Mouse (Mus musculus) limb, embryonic 13.5 days (tissue): Measurements from ENCODE around the gene Ankrd12. TPM values are rescaled to one million over a fixed set of nuclear protein-coding genes. Genes with fewer than 3 reads are reported as not detected.

Experiments
- ATAC-seq: fragments of 200-750 bp; cut with Nextera tagmentation; 2 replicates; pipeline ENCODE4 v1.8.0; 2017; ENCODE audit warnings: low read depth, moderate number of reproducible peaks, moderate TSS enrichment; ENCODE audit not compliant: low FRiP score
- H3K27ac ChIP-seq: fragments of 300-500 bp; sonication (generic); 2 replicates; pipeline ENCODE4 v1.5.1; 2015; ENCODE audit warnings: inconsistent platforms, mild to moderate bottlenecking, moderate library complexity
- H3K27me3 ChIP-seq: fragments of 300-500 bp; sonication (generic); 2 replicates; pipeline ENCODE4 v1.6.1; 2015; ENCODE audit warnings: mild to moderate bottlenecking, inconsistent platforms
- H3K36me3 ChIP-seq: fragments of 300-500 bp; sonication (generic); 2 replicates; pipeline ENCODE4 v1.6.1; 2015; ENCODE audit warnings: inconsistent platforms, mild to moderate bottlenecking, moderate library complexity
- H3K4me1 ChIP-seq: fragments of 300-500 bp; sonication (generic); 2 replicates; pipeline ENCODE4 v1.6.1; 2015; ENCODE audit warnings: inconsistent platforms
- H3K4me2 ChIP-seq: fragments of 300-500 bp; sonication (generic); replicated peaks from 2 replicates; pipeline ENCODE4 v1.6.1; 2015; ENCODE audit warnings: inconsistent platforms, mild to moderate bottlenecking, moderate library complexity
- H3K4me3 ChIP-seq: fragments of 300-500 bp; sonication (generic); 2 replicates; pipeline ENCODE4 v1.5.1; 2015; ENCODE audit warnings: moderate library complexity, mild to moderate bottlenecking, inconsistent platforms
- H3K9ac ChIP-seq: fragments of 300-500 bp; sonication (generic); 2 replicates; pipeline ENCODE4 v1.6.1; 2015; ENCODE audit warnings: mild to moderate bottlenecking, inconsistent platforms
- H3K9me3 ChIP-seq: fragments of 300-500 bp; sonication (generic); 2 replicates; pipeline ENCODE4 v1.6.1; 2016; ENCODE audit warnings: inconsistent platforms
- WGBS: fragments of 180-500 bp; shearing (Covaris S2); methylation state at CpG from one replicate; pipeline ENCODE4 v1.1.7; 2015; 5-methylcytosine and 5-hydroxymethylcytosine counted together
- polyA plus RNA-seq: library from polyadenylated mRNA; unstranded; fragments of >200 nt; fragmentation: Nextera tagmentation; extraction: Ambion mirVana; gene quantifications from 2 replicates; pipeline ENCODE4 v1.2.1, GENCODE M21; 2015

Ankrd12 gene
- polyA plus RNA-seq, 1 experiment from 2014 or later, result 35.0 TPM

GRCm38 (mm10) chr17:66106601-66107267 lies 29.8 kb upstream of the Ankrd12 start:
- no peaks in the 10 kb centered on the region for H3K36me3 ChIP-seq
- H3K27me3 ChIP-seq, result no peaks in the 10 kb centered on the region
- no peak overlapping the region for H3K27ac ChIP-seq
- WGBS, result 55% methylated on average over 10 of the region's 10 CpGs
- no peak overlapping the region for H3K4me3 ChIP-seq
- H3K9ac ChIP-seq, result no peak overlapping the region
- peaks cover 9% of the 10 kb centered on the region; the same call in 1 of the 2 replicates for H3K4me1 ChIP-seq
- ATAC-seq, result no peak
- H3K4me2 ChIP-seq, result no peak overlapping the region
- no peaks in the 10 kb centered on the region for H3K9me3 ChIP-seq

DNA sequence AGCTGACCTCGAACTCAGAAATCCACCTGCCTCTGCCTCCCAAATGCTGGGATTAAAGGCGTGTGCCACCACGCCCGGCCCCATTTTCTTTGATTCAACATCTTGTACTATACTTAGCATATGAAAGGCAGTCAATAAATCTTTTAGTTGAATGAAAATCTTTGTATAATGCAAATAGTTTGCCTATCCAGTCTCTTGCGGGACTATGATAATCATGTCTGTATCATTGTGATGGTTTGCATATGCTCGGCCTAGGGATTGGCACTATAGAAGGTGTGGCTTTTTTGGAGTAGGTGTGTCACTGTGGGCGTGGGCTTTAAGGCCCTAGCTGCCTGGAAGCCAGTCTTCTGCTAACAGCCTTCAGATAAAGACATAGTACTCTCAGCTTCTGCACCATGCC lies 27.2 kb upstream of the Ankrd12 start:
- H3K4me2 ChIP-seq, result no peak overlapping the region

DNA sequence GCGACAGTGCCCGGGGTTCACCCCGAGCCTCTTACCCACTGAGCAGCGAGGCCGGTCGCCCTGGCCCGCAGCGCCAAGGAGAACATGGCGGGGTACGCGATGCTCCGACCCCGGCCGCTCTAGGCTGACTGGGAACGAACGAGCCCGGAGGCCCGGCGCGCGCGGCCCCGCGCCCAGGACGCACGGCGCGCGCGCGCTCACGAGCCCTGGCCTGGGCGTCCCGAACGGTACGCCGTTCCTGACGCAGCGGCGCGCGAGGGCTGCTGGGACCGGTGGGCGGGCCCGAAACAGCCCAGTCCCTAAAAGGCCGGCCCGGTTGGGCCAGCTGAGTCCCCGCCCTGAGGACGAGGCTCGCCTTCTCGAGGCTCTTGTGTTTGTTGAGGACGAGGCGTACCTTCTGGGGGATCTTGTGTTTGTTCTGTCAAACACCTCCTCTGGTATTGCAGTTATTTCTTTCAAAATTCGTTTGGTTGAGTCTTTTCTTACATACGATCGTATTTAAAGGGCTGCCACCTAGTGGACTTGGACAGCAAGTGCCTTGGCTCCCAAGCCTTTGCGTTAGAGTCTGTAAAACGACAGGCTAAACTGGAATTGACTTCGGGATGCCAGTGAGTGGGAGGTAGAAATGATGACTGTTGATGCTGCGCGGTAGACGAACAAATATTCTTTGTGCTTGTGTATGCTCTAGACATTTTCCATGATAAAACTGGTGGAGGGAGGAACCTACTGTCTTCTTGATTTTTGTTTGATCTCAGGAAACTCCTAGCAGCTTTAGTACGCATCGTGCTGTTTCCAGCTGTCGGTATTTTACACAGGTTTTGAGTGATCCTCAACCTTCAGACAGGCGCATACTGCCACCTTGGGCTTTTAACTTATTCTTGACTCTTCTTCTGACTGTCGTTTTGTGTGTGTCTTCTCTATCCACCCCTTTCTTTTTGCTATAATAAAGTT lies 24.8 kb upstream of the Ankrd12 start, which contains the start of gene Ndufv2:
Gene Ndufv2 (minus strand): TSS at position 180 of the 951 bp plus-strand sequence.
- H3K36me3 ChIP-seq, result 0 out of 2 replicates have a peak, but pooled peaks cover 2% of the 10 kb centered on the region
- H3K9ac ChIP-seq, result peak within 1 kb of the TSS; percentile 98
- H3K4me1 ChIP-seq, result peaks cover 14% of the 10 kb centered on the region
- no peaks in the 10 kb centered on the region for H3K27me3 ChIP-seq
- peak within 1 kb of the TSS; percentile 89 for H3K27ac ChIP-seq
- H3K4me2 ChIP-seq, result peak within 1 kb of the TSS; percentile 96
- no peaks in the 10 kb centered on the region for H3K9me3 ChIP-seq
- under 1% methylated on average over 67 of the region's 67 CpGs for WGBS
- ATAC-seq, result peak; percentile 99
- peak within 1 kb of the TSS; percentile 97 for H3K4me3 ChIP-seq

More for the DNA sequence above, 27.2 kb upstream of the Ankrd12 start:
- ATAC-seq, result no peak
- Histone ChIP-seq H3K4me1 (peaks cover 14% of the 10 kb centered on the region), H3K27ac (no peak overlapping the region), H3K36me3 (no peaks in the 10 kb centered on the region), H3K9me3 (no peaks in the 10 kb centered on the region), H3K4me3 (no peak overlapping the region), H3K9ac (no peak overlapping the region), H3K27me3 (no peaks in the 10 kb centered on the region)
- 86% methylated on average over 7 of the region's 7 CpGs for WGBS

DNA sequence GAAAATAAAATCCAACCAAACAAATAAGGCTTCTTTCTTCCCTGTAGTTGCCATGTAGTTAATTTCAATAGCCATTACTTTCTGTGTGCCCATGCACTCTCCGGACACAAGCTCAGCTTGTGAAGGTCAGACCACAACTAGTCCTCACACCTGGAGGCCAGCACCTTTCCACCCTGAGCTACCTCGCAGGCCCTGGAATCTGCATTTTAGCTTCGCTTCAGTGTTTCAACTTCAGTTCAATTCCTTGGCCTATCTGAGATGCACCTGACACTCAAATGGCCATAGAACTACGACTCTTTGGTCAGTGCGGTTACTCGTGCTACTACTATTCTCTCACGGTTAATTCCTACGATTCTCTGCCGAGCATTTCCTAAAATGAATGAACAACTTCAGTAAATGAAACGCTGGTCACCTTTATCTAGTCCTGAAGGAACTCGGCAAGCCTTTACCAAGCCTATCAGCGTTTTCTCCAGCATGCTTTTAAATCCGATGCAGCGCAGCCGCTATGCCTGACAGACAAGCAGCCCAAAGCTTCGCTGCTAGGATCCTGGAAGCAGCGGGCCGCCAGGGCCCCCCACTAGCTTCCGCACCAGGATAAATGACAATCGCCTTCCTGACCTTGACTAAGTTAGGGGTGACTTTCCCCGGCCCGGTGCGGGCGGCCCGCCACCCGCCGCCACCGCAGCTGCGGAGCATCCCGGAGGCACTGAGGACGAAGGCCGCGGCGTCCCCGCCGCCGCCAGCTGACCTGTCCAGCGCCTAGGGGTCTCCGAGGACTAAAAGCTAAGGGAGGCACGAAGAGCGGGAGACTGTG lies 23.9 kb upstream of the Ankrd12 start:
- WGBS, result 2% methylated on average over 41 of the region's 41 CpGs
- ATAC-seq, result peak; percentile 58; the same call in 1 of the 2 replicates
- Histone ChIP-seq H3K36me3 (0 out of 2 replicates have a peak, but pooled peaks cover 2% of the 10 kb centered on the region), H3K27ac (peak overlapping the region; percentile 88), H3K4me1 (peaks cover 14% of the 10 kb centered on the region), H3K27me3 (no peaks in the 10 kb centered on the region), H3K9me3 (no peaks in the 10 kb centered on the region), H3K9ac (peak overlapping the region; percentile 98), H3K4me2 (peak overlapping the region; percentile 96), H3K4me3 (peak overlapping the region; percentile 97)

GRCm38 (mm10) chr17:66092664-66093063 lies 15.8 kb upstream of the Ankrd12 start:
- no peak for ATAC-seq
- H3K9me3 ChIP-seq, result no peaks in the 10 kb centered on the region
- no peak overlapping the region for H3K9ac ChIP-seq
- no peaks in the 10 kb centered on the region for H3K4me1 ChIP-seq
- no peak overlapping the region for H3K27ac ChIP-seq
- H3K4me2 ChIP-seq, result no peak overlapping the region
- no peak overlapping the region for H3K4me3 ChIP-seq
- no peaks in the 10 kb centered on the region for H3K27me3 ChIP-seq
- H3K36me3 ChIP-seq, result peaks cover 29% of the 10 kb centered on the region
- WGBS, result 86% methylated on average over 3 of the region's 3 CpGs

- WGBS, result 88% methylated on average over 2 of the region's 2 CpGs
- H3K4me1 ChIP-seq, result no peaks in the 10 kb centered on the region
- no peak overlapping the region for H3K4me2 ChIP-seq
- H3K9ac ChIP-seq, result no peak overlapping the region
- no peak overlapping the region for H3K4me3 ChIP-seq
- peaks cover 33% of the 10 kb centered on the region for H3K36me3 ChIP-seq
- no peaks in the 10 kb centered on the region for H3K9me3 ChIP-seq
- ATAC-seq, result no peak
- no peak overlapping the region for H3K27ac ChIP-seq
- no peaks in the 10 kb centered on the region for H3K27me3 ChIP-seq
These were observed 15.2 kb upstream of the Ankrd12 start for GRCm38 (mm10) chr17:66092065-66092464.

- Histone ChIP-seq H3K9me3 (no peaks in the 10 kb centered on the region), H3K4me1 (no peaks in the 10 kb centered on the region), H3K36me3 (peaks cover 39% of the 10 kb centered on the region), H3K9ac (no peak overlapping the region), H3K4me2 (no peak overlapping the region), H3K27ac (no peak overlapping the region), H3K4me3 (no peak overlapping the region), H3K27me3 (no peaks in the 10 kb centered on the region)
- 86% methylated on average over 2 of the region's 2 CpGs for WGBS
- ATAC-seq, result no peak
These were observed 14.5 kb upstream of the Ankrd12 start for GRCm38 (mm10) chr17:66091392-66091791.

DNA sequence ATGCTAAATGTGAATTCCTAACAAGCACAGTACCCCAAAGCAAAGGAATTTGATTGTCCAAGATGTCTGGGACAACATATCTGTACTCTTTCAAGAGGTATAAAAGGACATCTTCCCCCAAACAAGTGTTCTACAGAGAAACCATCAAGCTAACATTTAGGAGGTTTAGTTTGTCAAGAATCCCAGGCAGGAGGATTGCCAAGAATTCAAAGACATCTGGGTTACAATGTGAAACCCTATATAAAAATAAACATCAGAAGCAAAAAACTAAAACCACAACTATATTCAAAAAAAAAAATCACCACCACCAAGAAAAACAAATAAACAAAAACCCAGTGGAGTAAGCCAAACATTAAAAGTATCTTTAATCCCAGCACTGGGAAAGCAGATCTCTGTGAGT lies 13.4 kb upstream of the Ankrd12 start:
- Histone ChIP-seq H3K27ac (no peak overlapping the region), H3K9me3 (no peaks in the 10 kb centered on the region), H3K27me3 (no peaks in the 10 kb centered on the region), H3K4me1 (no peaks in the 10 kb centered on the region), H3K4me2 (no peak overlapping the region), H3K36me3 (peaks cover 50% of the 10 kb centered on the region), H3K9ac (no peak overlapping the region), H3K4me3 (no peak overlapping the region)
- ATAC-seq, result no peak

DNA sequence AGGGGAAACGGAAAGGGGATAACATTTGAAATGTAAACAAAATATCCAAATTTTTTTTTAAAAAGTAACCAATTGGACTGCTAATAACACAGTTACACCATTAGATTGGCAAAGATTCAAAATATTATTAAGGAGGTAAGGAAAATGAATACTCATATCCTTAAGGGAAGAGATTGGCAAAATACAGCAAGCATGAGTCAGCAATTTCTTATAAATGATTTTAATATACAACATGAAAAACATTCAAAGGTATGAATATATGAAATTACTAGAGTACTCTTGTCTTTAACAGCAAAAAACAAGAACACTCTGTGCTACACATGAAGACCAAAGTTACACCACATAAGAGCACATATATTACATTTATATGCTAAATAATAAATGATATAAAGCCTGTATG lies 8.1 kb upstream of the Ankrd12 start:
- H3K27me3 ChIP-seq, result no peaks in the 10 kb centered on the region
- H3K4me1 ChIP-seq, result no peaks in the 10 kb centered on the region
- no peak overlapping the region for H3K9ac ChIP-seq
- peaks cover 63% of the 10 kb centered on the region for H3K36me3 ChIP-seq
- H3K27ac ChIP-seq, result no peak overlapping the region
- H3K9me3 ChIP-seq, result no peaks in the 10 kb centered on the region
- H3K4me3 ChIP-seq, result no peak overlapping the region
- WGBS, result 88% methylated on average over 1 of the region's 1 CpGs
- no peak for ATAC-seq
- no peak overlapping the region for H3K4me2 ChIP-seq

- 88% methylated on average over 1 of the region's 1 CpGs for WGBS
- no peak for ATAC-seq
- Histone ChIP-seq H3K4me3 (no peak overlapping the region), H3K4me1 (no peaks in the 10 kb centered on the region), H3K4me2 (no peak overlapping the region), H3K36me3 (peaks cover 65% of the 10 kb centered on the region), H3K27ac (no peak overlapping the region), H3K27me3 (no peaks in the 10 kb centered on the region), H3K9me3 (no peaks in the 10 kb centered on the region), H3K9ac (no peak overlapping the region)
These were observed 7.6 kb upstream of the Ankrd12 start for GRCm38 (mm10) chr17:66084486-66084885.

DNA sequence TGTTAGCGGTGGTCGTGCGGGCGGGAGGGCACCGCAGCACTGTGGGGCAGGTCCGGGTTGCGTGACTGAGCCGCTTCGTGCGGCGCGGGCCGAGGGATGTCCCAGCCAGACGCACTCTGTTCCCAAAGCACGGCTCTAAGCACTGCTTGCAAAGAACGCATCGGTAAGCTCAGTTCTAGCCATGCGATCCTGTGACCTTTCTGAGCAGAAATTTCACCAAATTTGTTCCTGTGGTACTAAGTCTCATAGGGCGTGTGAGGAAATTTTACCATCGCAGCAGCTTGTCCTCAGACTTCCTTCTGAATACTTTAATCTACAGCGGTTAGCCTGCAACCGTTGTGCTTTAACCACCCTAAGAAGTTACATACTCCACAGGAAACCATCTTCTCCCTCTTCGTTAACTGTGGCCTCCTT lies 555 bp upstream of the Ankrd12 start:
- Histone ChIP-seq H3K9ac (peak overlapping the region; percentile 87), H3K27ac (peak overlapping the region; percentile 86; the same call in 1 of the 2 replicates), H3K9me3 (no peaks in the 10 kb centered on the region), H3K4me2 (peak overlapping the region; percentile 77), H3K4me1 (peaks cover 21% of the 10 kb centered on the region), H3K36me3 (peaks cover 26% of the 10 kb centered on the region), H3K4me3 (peak overlapping the region; percentile 95), H3K27me3 (no peaks in the 10 kb centered on the region)
- peak; percentile 72; the same call in 1 of the 2 replicates for ATAC-seq
- WGBS, result under 1% methylated on average over 23 of the region's 23 CpGs
